Mouse (Mus musculus) stomach, embryonic 14.5 days (tissue): ENCODE data around the gene Mrpl12. TPM values are rescaled to one million over a fixed set of nuclear protein-coding genes. Genes with fewer than 3 reads are reported as not detected.

Source experiments
- ATAC-seq: fragments of 200-750 bp; cut with Nextera tagmentation; 2 replicates; pipeline ENCODE4 v1.8.0; 2017; ENCODE audit warnings: low read depth, moderate TSS enrichment; ENCODE audit not compliant: insufficient number of reproducible peaks, insufficient read depth, low FRiP score
- H3K27ac ChIP-seq: fragments of 300-500 bp; sonication (generic); 2 replicates; pipeline ENCODE4 v1.5.1; 2014; ENCODE audit warnings: mild to moderate bottlenecking, low read length, moderate library complexity, mixed read lengths
- H3K27me3 ChIP-seq: fragments of 300-500 bp; sonication (generic); 2 replicates; pipeline ENCODE4 v1.6.1; 2014; ENCODE audit warnings: low read length, control low read depth, mixed read lengths; ENCODE audit not compliant: control insufficient read depth, insufficient read depth
- H3K36me3 ChIP-seq: fragments of 300-500 bp; sonication (generic); 2 replicates; pipeline ENCODE4 v1.6.1; 2014; ENCODE audit warnings: mild to moderate bottlenecking, control low read depth, low read length, moderate library complexity, mixed read lengths; ENCODE audit not compliant: control insufficient read depth, insufficient read depth
- H3K4me1 ChIP-seq: fragments of 300-500 bp; sonication (generic); 2 replicates; pipeline ENCODE4 v1.6.1; 2014; ENCODE audit warnings: low read length, control low read depth, mixed read lengths; ENCODE audit not compliant: control insufficient read depth, insufficient read depth
- H3K4me2 ChIP-seq: fragments of 300-500 bp; sonication (generic); replicated peaks from 2 replicates; pipeline ENCODE4 v1.6.1; 2014; ENCODE audit warnings: low read depth, low read length, control low read depth
- H3K4me3 ChIP-seq: fragments of 300-500 bp; sonication (generic); 2 replicates; pipeline ENCODE4 v1.5.1; 2014; ENCODE audit warnings: low read depth, low read length, control low read depth
- H3K9ac ChIP-seq: fragments of 300-500 bp; sonication (generic); replicated peaks from 2 replicates; pipeline ENCODE4 v1.6.1; 2014; ENCODE audit warnings: low read depth, mild to moderate bottlenecking, control low read depth, low read length, moderate library complexity, mixed read lengths
- H3K9me3 ChIP-seq: fragments of 300-500 bp; sonication (generic); 2 replicates; pipeline ENCODE4 v1.6.1; 2016; ENCODE audit warnings: low read depth, low read length, control low read depth; ENCODE audit not compliant: control insufficient read depth
- WGBS: fragments of 180-500 bp; shearing (Covaris S2); extraction: QIAGEN DNeasy Blood & Tissue Kit; methylation state at CpG from one replicate; pipeline ENCODE4 v1.1.7; 2014; 5-methylcytosine and 5-hydroxymethylcytosine counted together
- polyA plus RNA-seq: library from polyadenylated mRNA; unstranded; fragments of >200 nt; fragmentation: Nextera tagmentation; extraction: Ambion mirVana; gene quantifications from 2 replicates; pipeline ENCODE4 v1.2.1, GENCODE M21; 2014

Mrpl12 gene
- 150 and 153 TPM in 2 replicates for polyA plus RNA-seq

- Histone ChIP-seq H3K4me2 (peak within 1 kb of the TSS; percentile 91), H3K27me3 (no peaks in the 10 kb centered on the region), H3K36me3 (peaks cover 65% of the 10 kb centered on the region), H3K9ac (peak within 1 kb of the TSS; percentile 80), H3K4me3 (peak within 1 kb of the TSS; percentile 96), H3K9me3 (no peaks in the 10 kb centered on the region), H3K27ac (peak within 1 kb of the TSS; percentile 86), H3K4me1 (peaks cover 8% of the 10 kb centered on the region)
- peak; percentile 95 for ATAC-seq
- under 1% methylated on average over 60 of the region's 60 CpGs for WGBS
These were observed at the start of gene Mrpl12 for GRCm38 (mm10) chr11:120484265-120484981. TSS of gene Mrpl12 (plus strand) at chr11:120484613.

- peak within 1 kb of the TSS; percentile 94 for H3K9ac ChIP-seq
- under 1% methylated on average over 59 of the region's 77 CpGs for WGBS
- peak; percentile 88 for ATAC-seq
- H3K4me1 ChIP-seq = peaks cover 7% of the 10 kb centered on the region; the same call in 1 of the 2 replicates
- H3K27ac ChIP-seq = no peak within 1 kb of the TSS; the same call in 1 of the 2 replicates
- peak within 1 kb of the TSS; percentile 95 for H3K4me3 ChIP-seq
- H3K36me3 ChIP-seq = peaks cover 18% of the 10 kb centered on the region
- H3K9me3 ChIP-seq = no peaks in the 10 kb centered on the region
- peak within 1 kb of the TSS; percentile 83 for H3K4me2 ChIP-seq
- H3K27me3 ChIP-seq = no peaks in the 10 kb centered on the region
These were observed 47.1 kb upstream of the Mrpl12 start, which contains the start of gene Nploc4 for GRCm38 (mm10) chr11:120437152-120437856. TSS of gene Nploc4 (minus strand) at chr11:120437708.

- Histone ChIP-seq H3K9ac (peak overlapping the region; percentile 94), H3K4me3 (peak overlapping the region; percentile 95), H3K4me2 (peak overlapping the region; percentile 42), H3K27ac (no peak overlapping the region; the same call in 1 of the 2 replicates), H3K36me3 (peaks cover 12% of the 10 kb centered on the region; the same call in 1 of the 2 replicates), H3K9me3 (no peaks in the 10 kb centered on the region), H3K27me3 (no peaks in the 10 kb centered on the region), H3K4me1 (peaks cover 7% of the 10 kb centered on the region; the same call in 1 of the 2 replicates)
- WGBS = 24% methylated on average over 12 of the region's 12 CpGs
- no peak for ATAC-seq
These were observed 46.5 kb upstream of the Mrpl12 start for GRCm38 (mm10) chr11:120437857-120438385.

- Histone ChIP-seq H3K27ac (no peak within 1 kb of the TSS), H3K9me3 (no peaks in the 10 kb centered on the region), H3K4me2 (no peak within 1 kb of the TSS), H3K4me3 (no peak within 1 kb of the TSS), H3K36me3 (no peaks in the 10 kb centered on the region), H3K27me3 (no peaks in the 10 kb centered on the region), H3K9ac (no peak within 1 kb of the TSS), H3K4me1 (no peaks in the 10 kb centered on the region)
- 84% methylated on average over 3 of the region's 3 CpGs for WGBS
- ATAC-seq = no peak
These were observed 42.1 kb upstream of the Mrpl12 start, which contains the start of gene Tspan10 for GRCm38 (mm10) chr11:120442344-120442743. TSS of gene Tspan10 (plus strand) at chr11:120442644.

GRCm38 (mm10) chr11:120442765-120443280 is 41.6 kb upstream of the Mrpl12 start:
- H3K9ac ChIP-seq = no peak overlapping the region
- H3K4me3 ChIP-seq = no peak overlapping the region
- H3K4me1 ChIP-seq = no peaks in the 10 kb centered on the region
- H3K27ac ChIP-seq = no peak overlapping the region
- ATAC-seq = no peak
- H3K4me2 ChIP-seq = no peak overlapping the region
- no peaks in the 10 kb centered on the region for H3K9me3 ChIP-seq
- H3K27me3 ChIP-seq = no peaks in the 10 kb centered on the region
- WGBS = 79% methylated on average over 3 of the region's 3 CpGs
- no peaks in the 10 kb centered on the region for H3K36me3 ChIP-seq

- no peak overlapping the region for H3K4me3 ChIP-seq
- ATAC-seq = no peak
- 65% methylated on average over 6 of the region's 6 CpGs for WGBS
These were observed 40.3 kb upstream of the Mrpl12 start for GRCm38 (mm10) chr11:120444106-120444505.

GRCm38 (mm10) chr11:120445475-120445874 is 38.9 kb upstream of the Mrpl12 start:
- no peak for ATAC-seq
- H3K4me1 ChIP-seq = no peaks in the 10 kb centered on the region

More at GRCm38 (mm10) chr11:120444106-120444505, 40.3 kb upstream of the Mrpl12 start:
- Histone ChIP-seq H3K36me3 (no peaks in the 10 kb centered on the region), H3K4me2 (no peak overlapping the region), H3K9ac (no peak overlapping the region), H3K4me1 (no peaks in the 10 kb centered on the region), H3K27ac (no peak overlapping the region), H3K27me3 (no peaks in the 10 kb centered on the region), H3K9me3 (no peaks in the 10 kb centered on the region)

GRCm38 (mm10) chr11:120447179-120447578 is 37.2 kb upstream of the Mrpl12 start:
- Histone ChIP-seq H3K4me2 (no peak overlapping the region), H3K4me1 (no peaks in the 10 kb centered on the region), H3K9me3 (no peaks in the 10 kb centered on the region), H3K27ac (no peak overlapping the region), H3K27me3 (no peaks in the 10 kb centered on the region), H3K4me3 (no peak overlapping the region), H3K9ac (no peak overlapping the region), H3K36me3 (no peaks in the 10 kb centered on the region)
- ATAC-seq = no peak
- WGBS = 73% methylated on average over 7 of the region's 7 CpGs

More at GRCm38 (mm10) chr11:120445475-120445874, 38.9 kb upstream of the Mrpl12 start:
- H3K4me3 ChIP-seq = no peak overlapping the region
- H3K36me3 ChIP-seq = no peaks in the 10 kb centered on the region
- 61% methylated on average over 3 of the region's 3 CpGs for WGBS
- no peaks in the 10 kb centered on the region for H3K27me3 ChIP-seq
- H3K27ac ChIP-seq = no peak overlapping the region
- no peak overlapping the region for H3K9ac ChIP-seq
- H3K4me2 ChIP-seq = no peak overlapping the region
- no peaks in the 10 kb centered on the region for H3K9me3 ChIP-seq
